Mouse (Mus musculus): ENCODE data around the gene Cadm3.

The Cadm3 gene

GRCm38 (mm10) chr1:173367356-173368046 lies at the start of gene Cadm3:
Gene Cadm3 (minus strand): TSS chr1:173367695.
- DNase-seq (ENCODE audit: low spot score), result no peak

DNA sequence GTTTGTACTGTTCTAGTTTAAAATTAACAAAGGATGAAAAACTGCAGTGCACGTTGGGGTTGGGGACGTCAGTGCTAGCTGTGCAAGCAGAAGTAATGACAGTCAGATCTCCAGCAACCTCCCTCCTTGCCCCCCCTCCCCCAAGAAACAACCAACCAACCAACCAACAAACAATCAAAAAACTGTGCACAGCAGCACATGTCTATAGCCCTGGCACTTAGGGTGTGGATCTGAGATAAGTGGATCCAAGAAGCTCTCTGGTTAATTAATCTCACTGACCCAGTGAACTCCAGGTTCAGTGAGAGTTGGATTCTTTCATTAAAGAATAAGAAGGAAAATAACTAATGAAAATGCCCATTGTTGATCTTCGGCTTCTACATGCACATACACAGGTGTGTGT lies 47.1 kb upstream of the Cadm3 start:
- DNase-seq (ENCODE audit: low spot score), result no peak

- DNase-seq (ENCODE audit: low spot score), result no peak
Observed at GRCm38 (mm10) chr1:173411863-173412262, 44.4 kb upstream of the Cadm3 start.

DNA sequence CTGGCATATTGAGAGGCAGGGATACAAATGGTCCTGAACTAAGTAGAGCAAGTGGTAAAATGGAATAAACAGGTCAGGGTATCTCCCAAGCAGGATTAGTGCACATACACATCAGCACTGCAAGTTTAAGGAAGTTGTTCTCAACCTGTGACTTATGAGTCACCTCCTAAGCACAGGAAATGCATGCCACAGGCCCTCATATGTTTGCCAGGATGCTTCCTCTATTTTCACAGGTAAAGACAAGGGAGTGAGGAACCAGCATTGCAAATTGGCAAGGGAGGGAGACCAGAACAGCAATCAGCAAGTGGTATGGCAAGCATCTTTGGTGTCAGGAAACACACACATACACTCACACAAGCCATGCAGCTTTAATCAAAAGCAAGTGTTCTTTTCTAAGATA lies 41.6 kb upstream of the Cadm3 start:
- no peak for DNase-seq (ENCODE audit: low spot score)

- no peak for DNase-seq (ENCODE audit: low spot score)
Observed at GRCm38 (mm10) chr1:173404696-173405309, 37.3 kb upstream of the Cadm3 start.

GRCm38 (mm10) chr1:173398323-173398970 lies 31.0 kb upstream of the Cadm3 start:
- DNase-seq (ENCODE audit: low spot score), result no peak

DNA sequence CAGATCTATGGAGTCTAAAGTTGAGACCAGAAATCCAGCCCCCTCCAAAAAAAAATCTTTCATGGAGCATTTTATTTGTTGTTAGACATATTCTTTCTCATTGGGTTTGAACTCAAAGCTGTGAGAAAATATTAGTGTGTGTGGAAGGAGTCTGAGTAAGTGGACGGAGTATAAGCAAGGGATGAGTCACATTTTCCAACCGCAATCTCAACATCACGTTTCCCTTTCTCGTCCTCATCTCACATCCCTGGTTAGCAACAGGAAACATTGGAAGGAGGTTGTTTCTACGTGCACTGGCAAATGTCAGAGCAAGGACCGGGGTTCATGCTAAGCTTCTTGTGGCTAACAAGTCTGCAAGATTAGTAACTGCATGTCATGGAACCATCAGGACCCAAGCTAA lies 24.3 kb upstream of the Cadm3 start:
- no peak for DNase-seq (ENCODE audit: low spot score)

DNA sequence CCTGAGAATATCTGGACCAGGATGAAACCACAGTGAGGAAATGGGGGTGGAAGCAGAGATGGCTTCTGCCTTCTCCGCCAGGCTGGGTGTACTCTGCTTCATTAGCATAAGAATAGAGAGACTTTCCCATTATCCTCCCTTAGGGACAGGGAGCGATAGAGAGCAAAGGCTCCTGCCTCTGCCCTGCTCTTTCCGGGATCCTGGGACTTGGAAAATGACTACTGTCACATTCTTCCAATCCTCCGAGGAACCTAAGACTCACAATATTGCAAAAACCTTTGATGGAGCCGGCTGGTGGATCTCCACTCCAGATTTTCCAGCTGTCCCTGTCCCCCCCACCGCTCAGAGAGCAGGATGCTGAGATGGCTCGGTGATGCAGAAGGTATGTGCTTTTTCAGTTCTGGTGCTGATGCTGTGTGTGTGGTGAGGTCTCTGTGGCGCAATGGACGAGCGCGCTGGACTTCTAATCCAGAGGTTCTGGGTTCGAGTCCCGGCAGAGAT lies 22.5 kb upstream of the Cadm3 start:
- no peak for DNase-seq (ENCODE audit: low spot score)

DNA sequence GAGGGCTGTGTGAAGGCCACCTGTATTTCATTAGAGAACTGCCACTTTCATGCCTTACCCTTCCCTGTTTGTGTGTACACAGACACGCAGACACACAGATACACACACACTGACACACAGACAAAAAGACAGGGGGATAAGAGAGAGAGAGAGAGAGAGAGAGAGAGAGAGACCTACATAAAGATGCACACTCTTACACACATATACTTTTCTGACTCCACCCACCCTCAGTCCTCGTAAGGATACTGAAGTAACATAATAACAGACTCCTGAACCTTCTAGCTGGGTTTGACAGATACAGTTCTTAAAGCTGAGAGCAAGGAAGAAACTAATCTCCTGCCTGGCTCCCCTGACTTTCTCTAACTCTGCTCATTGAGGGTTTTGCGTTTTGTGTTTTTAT lies 21.9 kb upstream of the Cadm3 start:
- DNase-seq (ENCODE audit: low spot score), result no peak

DNA sequence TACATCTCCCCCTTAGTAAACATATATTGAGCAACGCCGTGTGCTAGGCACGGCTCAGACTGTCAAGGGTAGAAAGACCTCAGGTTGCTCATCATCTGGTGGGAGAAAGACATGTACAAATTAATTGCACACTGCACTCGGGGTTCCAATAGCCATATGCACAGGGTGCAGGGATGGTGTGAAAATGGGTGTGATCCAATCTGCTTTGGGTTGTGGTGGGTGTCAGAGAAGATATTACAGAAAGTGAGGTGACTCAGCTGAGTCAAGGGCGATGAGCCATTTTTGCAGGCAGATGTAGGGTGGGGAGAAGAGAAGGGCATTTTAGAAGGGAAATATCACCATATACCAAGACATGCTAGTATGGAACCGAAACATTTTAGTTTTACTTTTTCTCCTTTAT lies 13.9 kb upstream of the Cadm3 start:
- DNase-seq (ENCODE audit: low spot score), result no peak

GRCm38 (mm10) chr1:173377380-173378112 lies 10.1 kb upstream of the Cadm3 start:
- no peak for DNase-seq (ENCODE audit: low spot score)

- no peak for DNase-seq (ENCODE audit: low spot score)
Observed at GRCm38 (mm10) chr1:173374020-173374419, 6.5 kb upstream of the Cadm3 start.

GRCm38 (mm10) chr1:173371586-173371985 lies 4.1 kb upstream of the Cadm3 start:
- DNase-seq (ENCODE audit: low spot score), result no peak

DNA sequence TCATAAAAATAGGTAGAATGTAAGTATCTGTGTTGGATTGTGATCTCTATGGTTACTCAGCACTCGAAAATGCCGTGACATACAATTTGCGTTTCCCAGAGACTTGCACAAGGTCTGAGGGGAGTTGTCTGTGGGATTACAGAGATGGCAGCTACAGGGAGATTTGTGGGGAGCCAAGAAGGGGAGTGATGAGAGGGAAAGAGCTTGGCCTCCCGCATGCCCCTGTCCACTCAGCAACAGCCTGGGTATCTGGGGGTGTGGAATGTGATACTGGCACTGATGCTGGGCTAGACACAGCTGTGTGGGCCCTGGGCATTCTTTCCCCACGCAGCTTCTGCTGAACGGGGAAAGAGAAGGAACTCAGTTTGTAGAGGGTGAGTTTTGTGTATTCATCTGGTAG lies 3.0 kb upstream of the Cadm3 start:
- no peak for DNase-seq (ENCODE audit: low spot score)

DNA sequence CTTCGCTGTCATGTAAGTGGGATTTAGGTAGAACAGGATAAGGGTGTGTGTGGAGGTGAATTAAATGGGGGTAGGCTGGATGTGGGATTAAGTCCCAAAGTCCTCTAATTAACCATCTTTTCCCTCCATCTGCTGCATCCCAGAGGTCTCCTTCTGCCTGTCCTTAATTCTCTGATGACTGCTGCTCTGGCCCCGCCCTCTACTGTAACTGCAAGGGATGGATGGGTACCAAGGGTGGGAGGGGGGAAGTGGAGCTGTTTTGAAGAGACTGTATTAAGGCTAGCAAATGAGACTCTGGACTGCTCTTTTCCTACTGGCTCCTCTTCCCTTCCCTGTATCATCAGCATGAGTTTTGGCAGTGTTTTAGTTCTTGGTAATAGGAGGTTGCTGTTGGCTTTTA lies 2.1 kb upstream of the Cadm3 start:
- DNase-seq (ENCODE audit: low spot score), result no peak

DNA sequence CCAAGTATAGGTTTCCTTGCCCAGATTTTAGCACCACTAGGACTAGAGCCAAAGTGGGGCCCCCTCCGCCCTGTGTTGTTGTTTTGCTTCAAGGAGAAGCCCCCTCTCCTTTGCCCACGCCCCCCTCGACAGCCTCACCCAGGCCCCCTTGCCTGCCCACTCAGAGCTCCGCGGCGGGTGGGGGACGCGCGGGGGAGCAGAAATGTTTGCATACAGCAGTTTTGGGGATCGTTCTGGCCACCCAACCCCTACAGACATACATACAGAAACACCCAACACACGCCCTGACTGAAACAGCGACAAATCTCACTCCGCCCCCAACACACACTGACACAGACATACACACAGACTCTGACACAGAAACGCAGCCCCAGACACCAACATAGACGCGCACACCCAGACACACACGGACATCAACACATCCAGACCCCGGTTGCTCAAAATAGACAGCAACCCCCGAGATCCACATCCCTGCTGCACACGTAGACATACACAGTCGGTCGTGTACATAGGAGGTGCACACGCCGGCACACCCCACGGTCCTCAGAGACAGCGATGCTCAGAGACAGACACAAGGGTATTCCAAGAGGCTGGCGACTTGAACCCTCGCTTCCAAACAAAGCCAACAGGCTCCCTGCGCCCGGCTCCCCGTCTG lies 667 bp downstream of the Cadm3 start:
- no peak for DNase-seq (ENCODE audit: low spot score)

- DNase-seq (ENCODE audit: low spot score), result no peak
Observed at GRCm38 (mm10) chr1:173365970-173366409, 1.5 kb downstream of the Cadm3 start.

DNA sequence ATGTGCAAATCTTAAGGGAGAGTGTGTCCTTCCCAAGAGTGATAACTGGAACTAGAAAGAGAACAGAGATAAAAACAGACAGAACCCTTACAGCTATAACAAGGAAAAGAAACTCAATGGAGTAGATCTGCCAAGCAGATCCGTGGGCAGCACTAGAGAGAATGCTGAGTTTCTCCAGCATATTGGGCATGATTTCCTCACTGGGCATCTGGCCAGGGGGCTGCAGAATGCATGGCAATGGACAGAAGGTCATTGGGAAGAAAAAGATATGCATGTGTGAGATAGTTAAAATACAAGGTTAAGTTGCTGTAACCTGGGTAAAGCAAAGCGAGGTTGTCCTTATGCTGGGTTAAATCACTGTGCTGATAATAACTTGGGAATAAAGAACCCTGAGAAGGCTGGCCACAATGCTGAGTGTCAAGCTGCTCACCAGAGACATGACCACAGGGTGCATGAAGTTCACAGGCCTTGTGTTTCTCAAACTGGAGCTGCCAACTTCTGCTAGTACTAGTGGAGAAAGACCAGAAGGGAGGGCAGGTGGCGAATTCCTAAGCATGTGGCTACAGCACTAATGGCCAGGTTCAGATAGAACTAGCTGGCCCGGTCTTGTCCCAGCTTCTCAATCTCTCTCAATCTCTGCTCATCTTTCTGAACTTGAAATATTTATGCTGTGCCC lies 3.2 kb downstream of the Cadm3 start:
- DNase-seq (ENCODE audit: low spot score), result no peak

GRCm38 (mm10) chr1:173363436-173363835 lies 4.1 kb downstream of the Cadm3 start:
- DNase-seq (ENCODE audit: low spot score), result no peak

- no peak for DNase-seq (ENCODE audit: low spot score)
Observed at GRCm38 (mm10) chr1:173361651-173362050, 5.8 kb downstream of the Cadm3 start.

DNA sequence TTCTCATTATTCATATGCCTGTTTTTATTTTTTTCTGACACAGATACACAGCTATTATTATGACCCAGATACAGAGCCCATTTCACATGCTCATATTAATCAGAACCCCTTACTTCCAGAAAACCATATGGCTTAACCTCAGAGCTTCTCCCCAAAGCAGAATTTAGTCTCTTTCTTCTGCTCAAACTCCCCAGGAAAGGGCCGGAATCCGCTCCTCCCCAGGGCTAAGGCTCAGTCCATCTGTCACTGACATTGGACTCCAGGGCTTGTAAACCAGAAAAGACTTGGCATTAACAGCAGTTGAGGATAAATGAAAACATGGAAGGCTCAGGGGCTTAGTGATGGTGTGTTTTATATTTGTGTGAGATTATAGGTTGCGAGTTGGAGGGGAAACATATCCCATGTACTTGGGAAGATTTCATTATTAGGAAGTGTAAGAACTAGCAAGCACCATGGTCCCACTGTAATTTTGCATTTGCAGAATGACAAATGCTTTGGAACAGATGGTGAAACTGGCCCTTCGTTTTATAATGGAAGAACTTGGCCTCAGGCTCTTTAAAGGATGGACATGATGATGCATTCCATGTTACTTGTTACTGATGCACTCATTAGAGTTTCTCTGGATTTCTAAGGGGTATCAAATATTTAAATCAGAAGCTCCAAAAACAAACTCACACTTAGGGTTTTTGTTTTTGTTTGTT lies 7.8 kb downstream of the Cadm3 start:
- DNase-seq (ENCODE audit: low spot score), result no peak

All from urinary bladder, postnatal 10 days (tissue).